Mouse (Mus musculus) CH12.LX (cell line): ENCODE results near the gene Ppp1r14d.

Source experiments
- EP300 ChIP-seq: IDR thresholded peaks from 2 replicates; pipeline ENCODE4 v1.6.1; 2011; ENCODE audit warnings: low read length, improper control_type of control experiment
- NRF1 ChIP-seq: IDR thresholded peaks from 2 replicates; pipeline ENCODE4 v1.6.1; 2014; ENCODE audit warnings: low read depth, mild to moderate bottlenecking, inconsistent platforms, low read length, improper control_type of control experiment, moderate library complexity
- USF1 ChIP-seq: IDR thresholded peaks from 2 replicates; pipeline ENCODE4 v1.6.1; 2014; ENCODE audit warnings: low read depth, mild to moderate bottlenecking, inconsistent platforms, low read length, improper control_type of control experiment

DNA sequence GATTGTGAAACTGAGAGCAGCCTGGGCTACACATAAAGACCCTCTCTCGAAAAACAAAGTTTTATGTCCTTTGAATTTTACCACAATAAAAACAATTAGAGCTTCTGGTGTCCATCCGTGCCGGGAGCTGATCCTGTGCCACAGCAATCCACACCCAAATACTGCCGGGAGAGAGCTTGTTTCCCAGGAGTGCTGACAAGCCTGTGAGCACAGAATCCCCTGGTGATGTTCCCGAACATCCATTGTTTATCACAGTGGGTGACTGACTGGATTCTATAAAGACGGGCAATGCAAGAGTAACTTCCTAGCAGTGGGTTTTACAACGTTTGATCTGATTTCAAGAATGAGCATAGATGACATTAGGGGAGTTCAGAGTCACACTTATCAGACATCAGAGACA, 25.3 kb upstream of the Ppp1r14d start:
- no peak for TF ChIP-seq NRF1
- TF ChIP-seq USF1 = no peak
- no peak for TF ChIP-seq EP300
